Mouse (Mus musculus) ES-Bruce4 (cell line): Measurements from ENCODE around the gene Gal3st3. TPM values are rescaled to one million over a fixed set of nuclear protein-coding genes. Genes with fewer than 3 reads are reported as not detected.

Experiments used
- H3K27ac ChIP-seq: 2 replicates; pipeline ENCODE4 v1.5.1; 2012; ENCODE audit warnings: low read length, inconsistent platforms; ENCODE audit not compliant: insufficient read depth
- H3K27me3 ChIP-seq: 2 replicates; pipeline ENCODE4 v1.6.1; 2012; ENCODE audit warnings: mild to moderate bottlenecking, low read length, inconsistent platforms; ENCODE audit not compliant: control insufficient read depth, poor library complexity, insufficient read depth, severe bottlenecking
- H3K36me3 ChIP-seq: 2 replicates; pipeline ENCODE4 v1.6.1; 2012; ENCODE audit warnings: inconsistent platforms, mild to moderate bottlenecking, low read length, moderate library complexity; ENCODE audit not compliant: control insufficient read depth, poor library complexity, insufficient read depth, severe bottlenecking
- H3K4me1 ChIP-seq: one replicate; pipeline ENCODE4 v1.8.1; 2011; ENCODE audit warnings: low read length; ENCODE audit not compliant: control insufficient read depth, insufficient read depth
- H3K4me3 ChIP-seq: 2 replicates; pipeline ENCODE4 v1.5.1; 2011; ENCODE audit warnings: low read depth, mild to moderate bottlenecking, low read length
- H3K9ac ChIP-seq: 2 replicates; pipeline ENCODE4 v1.6.1; 2012; ENCODE audit warnings: low read depth, mild to moderate bottlenecking, inconsistent platforms; ENCODE audit not compliant: poor library complexity, severe bottlenecking
- H3K9me3 ChIP-seq: replicated peaks from 2 replicates; pipeline ENCODE4 v1.6.1; 2012; ENCODE audit warnings: mild to moderate bottlenecking, low read length, inconsistent platforms; ENCODE audit not compliant: control insufficient read depth, poor library complexity, insufficient read depth, severe bottlenecking
- CTCF ChIP-seq: IDR thresholded peaks from one replicate; pipeline ENCODE4 v1.8.1; 2011; ENCODE audit warnings: low read depth, low read length
- EP300 ChIP-seq: IDR thresholded peaks from 2 replicates; pipeline ENCODE4 v1.6.1; 2011; ENCODE audit warnings: low read depth, low read length; ENCODE audit not compliant: insufficient read depth
- POLR2A ChIP-seq: IDR thresholded peaks from one replicate; pipeline ENCODE4 v1.8.1; 2011; ENCODE audit warnings: low read length; ENCODE audit not compliant: insufficient read depth
- polyA plus RNA-seq: library from polyadenylated mRNA; stranded (reverse); fragments of >200 nt; gene quantifications from 2 replicates; pipeline ENCODE4 v1.2.4, GENCODE M21; 2011; ENCODE audit warnings: low read depth; ENCODE audit not compliant: missing spikeins, insufficient read depth, insufficient read length

Gene Gal3st3
- polyA plus RNA-seq, 1 experiment = 2.5 TPM

DNA sequence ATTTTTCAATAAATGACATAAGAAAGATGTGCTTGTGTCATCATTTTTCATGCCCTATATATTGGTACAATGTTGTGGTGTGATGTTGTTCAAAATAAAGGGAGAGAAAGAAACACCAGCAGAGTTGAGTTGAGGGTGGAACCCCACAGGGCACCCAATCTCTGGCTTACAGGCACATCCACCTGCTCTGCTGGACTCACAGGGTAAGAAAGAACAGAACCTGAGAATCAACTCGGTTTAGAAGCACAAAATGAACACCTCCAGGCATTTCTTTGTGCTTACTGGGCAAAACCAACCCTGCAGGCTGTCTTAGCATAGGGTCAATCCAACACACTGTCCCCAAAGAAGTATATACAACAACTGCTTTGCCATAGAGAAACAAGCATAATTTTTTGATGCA lies 26.7 kb upstream of the Gal3st3 start:
- Histone ChIP-seq H3K27ac (no peak overlapping the region), H3K4me3 (no peak overlapping the region), H3K36me3 (peaks cover 19% of the 10 kb centered on the region), H3K4me1 (no peaks in the 10 kb centered on the region), H3K27me3 (no peaks in the 10 kb centered on the region), H3K9ac (no peak overlapping the region), H3K9me3 (no peaks in the 10 kb centered on the region)
- TF ChIP-seq EP300 = no peak
- no peak for TF ChIP-seq CTCF
- TF ChIP-seq POLR2A = no peak

DNA sequence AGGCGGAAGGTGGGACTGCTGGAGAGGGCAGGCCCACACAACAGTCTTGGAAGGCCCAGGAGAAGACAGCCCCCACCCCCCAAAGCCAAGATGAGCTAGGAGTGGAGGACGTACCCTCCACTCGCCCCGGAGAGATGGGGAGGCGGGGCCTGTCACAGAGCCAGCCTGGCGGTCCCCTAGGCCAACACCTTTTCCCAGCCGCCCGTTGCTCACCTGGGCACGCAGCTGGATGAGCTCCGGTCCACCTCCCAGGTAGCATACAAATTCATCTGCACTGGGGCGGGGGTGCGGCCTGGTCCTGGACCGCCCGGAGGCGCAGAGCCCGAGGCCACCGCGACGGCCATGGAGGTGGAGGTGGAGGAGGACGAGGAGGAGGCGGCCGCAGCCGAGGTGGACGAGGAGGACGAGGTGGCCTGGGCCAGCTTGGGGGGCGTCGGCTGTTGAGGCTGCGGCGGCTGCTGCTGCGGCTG lies 25.8 kb upstream of the Gal3st3 start:
- Histone ChIP-seq H3K4me1 (no peaks in the 10 kb centered on the region), H3K4me3 (peak overlapping the region; percentile 81), H3K9me3 (no peaks in the 10 kb centered on the region), H3K9ac (peak overlapping the region; percentile 85), H3K36me3 (peaks cover 22% of the 10 kb centered on the region), H3K27ac (no peak overlapping the region), H3K27me3 (no peaks in the 10 kb centered on the region)
- TF ChIP-seq EP300 (no peak), POLR2A (no peak), CTCF (no peak)

DNA sequence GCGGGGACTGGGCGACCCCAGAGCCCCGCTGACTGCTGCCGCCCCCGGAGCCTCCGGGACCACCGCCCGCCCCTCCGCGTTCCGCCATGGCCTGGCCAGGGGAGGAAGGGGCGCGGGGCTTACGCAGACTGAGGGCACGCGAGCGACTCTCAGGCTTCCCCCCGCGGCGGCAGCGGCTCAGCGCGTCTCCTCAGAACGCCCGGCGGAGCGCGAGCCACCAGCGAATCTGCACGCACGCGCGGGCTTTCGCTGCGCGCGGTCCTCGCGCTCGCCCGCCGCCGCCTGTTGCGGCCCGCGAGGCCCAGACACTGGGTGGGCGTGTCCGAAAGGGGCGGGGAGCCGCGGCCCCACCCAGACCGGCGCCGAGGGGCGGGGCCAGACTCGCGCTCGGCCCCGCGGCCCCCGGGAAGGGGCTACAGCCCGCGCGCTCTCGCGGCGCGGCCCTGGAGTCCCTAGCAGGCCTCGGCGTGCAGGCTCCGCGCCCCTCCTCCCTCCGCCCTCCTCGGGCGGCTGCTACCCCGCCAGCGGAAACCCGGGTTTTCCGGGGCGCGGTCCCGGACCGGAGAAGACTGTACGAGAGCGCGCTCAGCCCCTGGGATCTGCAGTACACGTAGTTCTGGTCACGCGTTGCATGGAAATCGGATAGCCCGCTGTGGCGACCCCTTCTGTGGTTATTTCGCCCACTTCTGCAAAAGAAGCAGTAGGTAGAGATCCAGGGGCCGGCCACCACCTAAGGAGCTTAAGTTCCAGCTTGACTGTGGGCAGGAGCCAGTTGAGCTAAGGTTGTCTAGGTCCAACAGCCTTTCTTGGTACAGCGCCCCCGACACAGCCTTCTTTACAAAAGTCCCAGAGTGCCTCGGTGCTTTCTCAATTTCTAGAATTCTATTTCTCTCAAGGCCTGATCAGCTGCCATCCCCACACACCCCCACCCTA lies 25.1 kb upstream of the Gal3st3 start, which contains the start of gene Pacs1:
Gene Pacs1, minus strand, starts transcription at position 319 of the 933 bp plus-strand sequence.
- H3K9ac ChIP-seq = peak within 1 kb of the TSS; percentile 85
- peaks cover 25% of the 10 kb centered on the region for H3K36me3 ChIP-seq
- peak within 1 kb of the TSS; percentile 81 for H3K4me3 ChIP-seq
- no peaks in the 10 kb centered on the region for H3K4me1 ChIP-seq
- TF ChIP-seq POLR2A (peak; percentile 37), CTCF (no peak)
- peak within 1 kb of the TSS; percentile 80 for H3K27ac ChIP-seq
- no peaks in the 10 kb centered on the region for H3K27me3 ChIP-seq
- no peaks in the 10 kb centered on the region for H3K9me3 ChIP-seq

DNA sequence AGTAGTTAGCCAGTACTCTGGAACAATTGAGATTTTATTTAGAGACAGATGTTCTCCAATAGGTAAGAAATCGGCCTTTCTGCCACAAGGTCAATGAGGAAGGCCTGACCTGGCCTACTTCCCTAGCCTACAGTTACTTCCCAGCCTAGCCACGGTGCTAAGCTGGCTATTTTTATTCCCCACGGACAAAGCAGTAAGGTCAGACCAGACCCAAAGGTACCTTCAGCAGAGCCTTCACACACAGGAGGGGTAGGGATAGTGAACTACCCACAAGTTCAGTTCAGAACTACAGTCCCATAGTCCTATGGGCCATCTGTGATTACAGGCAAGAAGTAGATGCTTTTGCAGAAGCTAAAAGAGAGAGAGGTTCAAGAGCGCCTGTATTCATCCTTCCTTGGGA lies 24.2 kb upstream of the Gal3st3 start:
- Histone ChIP-seq H3K4me3 (no peak overlapping the region), H3K4me1 (no peaks in the 10 kb centered on the region), H3K9ac (peak overlapping the region; percentile 85), H3K27ac (peak overlapping the region; percentile 80; the same call in 1 of the 2 replicates), H3K27me3 (no peaks in the 10 kb centered on the region), H3K9me3 (no peaks in the 10 kb centered on the region), H3K36me3 (peaks cover 34% of the 10 kb centered on the region)
- TF ChIP-seq POLR2A (no peak), CTCF (no peak), EP300 (no peak)

DNA sequence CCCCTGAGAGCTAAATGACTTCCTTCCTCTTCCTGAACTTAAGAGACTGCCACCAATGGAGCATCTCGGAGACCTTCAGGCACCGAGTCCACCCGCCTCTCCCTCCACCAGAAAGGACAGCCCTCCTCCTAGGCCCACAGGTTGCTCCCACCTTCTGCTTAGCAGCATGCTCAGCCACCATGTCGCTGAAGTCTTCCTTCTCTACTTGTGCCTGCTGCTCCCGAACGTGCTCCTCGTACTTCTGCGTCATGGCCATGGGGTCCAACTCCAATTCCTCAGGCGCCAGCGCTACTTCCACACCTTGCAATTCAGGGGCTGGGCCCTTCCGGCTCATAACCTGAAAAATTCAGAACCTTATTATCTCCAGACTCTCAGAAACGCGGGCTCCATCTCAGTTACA lies 23.5 kb upstream of the Gal3st3 start:
- no peaks in the 10 kb centered on the region for H3K9me3 ChIP-seq
- H3K27me3 ChIP-seq = no peaks in the 10 kb centered on the region
- H3K36me3 ChIP-seq = peaks cover 39% of the 10 kb centered on the region
- H3K27ac ChIP-seq = no peak overlapping the region
- TF ChIP-seq CTCF (no peak), EP300 (no peak), POLR2A (no peak)
- H3K9ac ChIP-seq = no peak overlapping the region
- H3K4me1 ChIP-seq = no peaks in the 10 kb centered on the region
- H3K4me3 ChIP-seq = no peak overlapping the region

DNA sequence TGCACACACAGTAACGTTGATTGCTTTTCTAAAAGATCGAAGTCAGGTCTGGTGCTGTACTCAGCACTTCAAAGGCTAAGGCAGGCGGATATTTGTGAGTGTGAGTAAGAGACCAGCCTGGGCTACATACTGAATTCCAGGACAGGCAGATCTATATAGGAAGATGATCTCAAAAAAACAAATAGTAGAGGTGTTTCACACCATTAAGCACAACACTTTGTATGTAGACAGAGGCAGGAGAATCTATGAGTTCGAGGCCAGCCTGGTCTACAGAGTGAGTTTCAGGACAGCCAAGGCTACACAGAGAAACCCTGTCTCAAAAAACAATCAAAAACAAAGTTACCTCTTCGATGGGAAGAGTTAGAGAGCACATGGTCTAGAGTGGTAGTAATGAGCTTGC lies 22.4 kb upstream of the Gal3st3 start:
- no peak overlapping the region for H3K27ac ChIP-seq
- no peak overlapping the region for H3K4me3 ChIP-seq
- no peak for TF ChIP-seq POLR2A
- no peak for TF ChIP-seq CTCF
- no peak for TF ChIP-seq EP300
- peaks cover 44% of the 10 kb centered on the region for H3K36me3 ChIP-seq
- H3K9ac ChIP-seq = no peak overlapping the region
- no peaks in the 10 kb centered on the region for H3K4me1 ChIP-seq
- no peaks in the 10 kb centered on the region for H3K9me3 ChIP-seq
- no peaks in the 10 kb centered on the region for H3K27me3 ChIP-seq
